Mouse (Mus musculus): ENCODE results near the gene Ankrd50. TPM values are rescaled to one million over a fixed set of nuclear protein-coding genes. Genes with fewer than 3 reads are reported as not detected.

Gene Ankrd50
- polyA plus RNA-seq, 1 experiment from 2014 or later, result 28.1 TPM

DNA sequence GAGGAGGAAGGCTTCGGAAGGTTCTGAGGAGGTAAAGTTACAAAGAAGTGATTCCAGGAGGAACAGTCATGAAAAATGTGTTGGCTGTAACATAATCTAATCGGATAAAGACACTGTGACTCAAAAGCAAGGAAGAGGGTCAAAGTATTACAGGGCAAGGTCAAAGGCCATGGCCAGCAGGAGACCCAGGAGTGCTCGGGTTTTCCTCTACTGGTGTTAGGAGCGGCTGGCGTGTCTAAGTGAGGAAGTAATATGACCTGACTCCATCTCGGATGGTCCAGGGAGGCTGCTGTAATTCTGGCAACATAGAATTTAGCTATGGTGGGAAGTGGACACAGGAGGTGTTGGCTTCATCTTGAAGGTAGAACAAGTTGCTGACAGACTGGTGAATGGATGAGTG, 9.1 kb downstream of the Ankrd50 start:
- no peak overlapping the region for H3K27ac ChIP-seq (ENCODE audit: low read depth, low read length)
- ATAC-seq (ENCODE audit: low FRiP score), result no peak
- no peak for DNase-seq (ENCODE audit: low spot score)
- peaks cover 5% of the 10 kb centered on the region; the same call in 1 of the 2 replicates for H3K4me1 ChIP-seq (replicated peaks; ENCODE audit: control insufficient read depth, insufficient read depth, low read length)
- H3K27me3 ChIP-seq (ENCODE audit: control insufficient read depth, insufficient read depth, low read length), result no peaks in the 10 kb centered on the region
- H3K9me3 ChIP-seq (ENCODE audit: control insufficient read depth, low read length), result no peaks in the 10 kb centered on the region
- no peak overlapping the region for H3K4me2 ChIP-seq (replicated peaks; ENCODE audit: low read depth, low read length)
- WGBS, result 54% methylated on average over 6 of the region's 6 CpGs
- no peak overlapping the region for H3K4me3 ChIP-seq (ENCODE audit: low read depth, low read length)
- no peak overlapping the region for H3K9ac ChIP-seq (ENCODE audit: low read depth, low read length)
- H3K36me3 ChIP-seq (ENCODE audit: control insufficient read depth, insufficient read depth, low read length), result peaks cover 3% of the 10 kb centered on the region; the same call in 1 of the 2 replicates

- ATAC-seq (ENCODE audit: low FRiP score) (no peak), DNase-seq (ENCODE audit: low spot score) (no peak)
- H3K4me1 ChIP-seq (replicated peaks; ENCODE audit: control insufficient read depth, insufficient read depth, low read length), result 0 out of 2 replicates have a peak, but pooled peaks cover 5% of the 10 kb centered on the region
- H3K9me3 ChIP-seq (ENCODE audit: control insufficient read depth, low read length), result no peaks in the 10 kb centered on the region
- H3K4me2 ChIP-seq (replicated peaks; ENCODE audit: low read depth, low read length), result no peak overlapping the region
- 88% methylated on average over 4 of the region's 4 CpGs for WGBS
- no peaks in the 10 kb centered on the region for H3K36me3 ChIP-seq (ENCODE audit: control insufficient read depth, insufficient read depth, low read length)
- H3K4me3 ChIP-seq (ENCODE audit: low read depth, low read length), result no peak overlapping the region
- H3K27me3 ChIP-seq (ENCODE audit: control insufficient read depth, insufficient read depth, low read length), result no peaks in the 10 kb centered on the region
- no peak overlapping the region for H3K9ac ChIP-seq (ENCODE audit: low read depth, low read length)
- no peak overlapping the region for H3K27ac ChIP-seq (ENCODE audit: low read depth, low read length)
These were observed 11.5 kb downstream of the Ankrd50 start for GRCm38 (mm10) chr3:38473138-38473537.

GRCm38 (mm10) chr3:38471516-38471915, 13.1 kb downstream of the Ankrd50 start:
- Histone ChIP-seq H3K27me3 (ENCODE audit: control insufficient read depth, insufficient read depth, low read length) (no peaks in the 10 kb centered on the region), H3K36me3 (ENCODE audit: control insufficient read depth, insufficient read depth, low read length) (no peaks in the 10 kb centered on the region)

GRCm38 (mm10) chr3:38468131-38468530, 16.5 kb downstream of the Ankrd50 start:
- Histone ChIP-seq H3K36me3 (ENCODE audit: control insufficient read depth, insufficient read depth, low read length) (0 out of 2 replicates have a peak, but pooled peaks cover 4% of the 10 kb centered on the region), H3K9me3 (ENCODE audit: control insufficient read depth, low read length) (no peaks in the 10 kb centered on the region), H3K4me3 (ENCODE audit: low read depth, low read length) (no peak overlapping the region), H3K27me3 (ENCODE audit: control insufficient read depth, insufficient read depth, low read length) (no peaks in the 10 kb centered on the region), H3K9ac (ENCODE audit: low read depth, low read length) (no peak overlapping the region), H3K4me1 (replicated peaks; ENCODE audit: control insufficient read depth, insufficient read depth, low read length) (no peaks in the 10 kb centered on the region), H3K4me2 (replicated peaks; ENCODE audit: low read depth, low read length) (no peak overlapping the region), H3K27ac (ENCODE audit: low read depth, low read length) (no peak overlapping the region)
- WGBS, result 90% methylated on average over 8 of the region's 8 CpGs
- DNase-seq (ENCODE audit: low spot score) (no peak), ATAC-seq (ENCODE audit: low FRiP score) (no peak)

More at GRCm38 (mm10) chr3:38471516-38471915, 13.1 kb downstream of the Ankrd50 start:
- Histone ChIP-seq H3K4me2 (replicated peaks; ENCODE audit: low read depth, low read length) (no peak overlapping the region), H3K9me3 (ENCODE audit: control insufficient read depth, low read length) (no peaks in the 10 kb centered on the region), H3K27ac (ENCODE audit: low read depth, low read length) (no peak overlapping the region), H3K9ac (ENCODE audit: low read depth, low read length) (no peak overlapping the region), H3K4me3 (ENCODE audit: low read depth, low read length) (no peak overlapping the region), H3K4me1 (replicated peaks; ENCODE audit: control insufficient read depth, insufficient read depth, low read length) (0 out of 2 replicates have a peak, but pooled peaks cover 5% of the 10 kb centered on the region)
- ATAC-seq (ENCODE audit: low FRiP score) (no peak), DNase-seq (ENCODE audit: low spot score) (no peak)

DNA sequence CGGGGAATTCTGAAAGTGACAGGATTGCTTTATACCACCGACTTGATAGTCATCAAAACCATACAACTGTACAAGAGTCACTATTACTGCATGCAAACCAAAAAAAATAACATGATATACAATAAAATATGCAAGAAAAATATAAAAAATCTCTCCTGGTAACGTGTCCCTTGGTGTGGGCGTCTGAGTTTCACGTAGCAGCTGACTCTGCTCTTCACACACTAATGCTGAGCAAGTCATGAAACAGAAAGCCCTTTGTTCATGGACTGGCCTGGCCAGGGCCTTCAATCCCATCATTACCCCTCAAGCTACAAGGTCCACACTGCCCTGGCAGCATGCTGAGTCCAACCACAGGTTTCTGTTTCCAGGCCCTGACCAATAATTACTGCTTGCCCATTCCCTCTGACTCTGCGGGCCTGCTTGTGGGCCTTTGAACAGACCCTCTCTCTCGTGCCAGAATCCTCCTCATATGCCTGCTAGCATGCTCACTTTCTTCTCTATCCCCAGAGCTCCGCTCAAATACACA, 17.7 kb downstream of the Ankrd50 start:
- no peaks in the 10 kb centered on the region for H3K27me3 ChIP-seq (ENCODE audit: control insufficient read depth, insufficient read depth, low read length)
- peaks cover 11% of the 10 kb centered on the region; the same call in 1 of the 2 replicates for H3K36me3 ChIP-seq (ENCODE audit: control insufficient read depth, insufficient read depth, low read length)
- no peaks in the 10 kb centered on the region for H3K4me1 ChIP-seq (replicated peaks; ENCODE audit: control insufficient read depth, insufficient read depth, low read length)
- no peak overlapping the region for H3K4me3 ChIP-seq (ENCODE audit: low read depth, low read length)
- H3K9me3 ChIP-seq (ENCODE audit: control insufficient read depth, low read length), result no peaks in the 10 kb centered on the region
- ATAC-seq (ENCODE audit: low FRiP score), result no peak
- DNase-seq (ENCODE audit: low spot score), result no peak
- H3K27ac ChIP-seq (ENCODE audit: low read depth, low read length), result no peak overlapping the region
- H3K9ac ChIP-seq (ENCODE audit: low read depth, low read length), result no peak overlapping the region
- 87% methylated on average over 8 of the region's 8 CpGs for WGBS
- no peak overlapping the region for H3K4me2 ChIP-seq (replicated peaks; ENCODE audit: low read depth, low read length)

DNA sequence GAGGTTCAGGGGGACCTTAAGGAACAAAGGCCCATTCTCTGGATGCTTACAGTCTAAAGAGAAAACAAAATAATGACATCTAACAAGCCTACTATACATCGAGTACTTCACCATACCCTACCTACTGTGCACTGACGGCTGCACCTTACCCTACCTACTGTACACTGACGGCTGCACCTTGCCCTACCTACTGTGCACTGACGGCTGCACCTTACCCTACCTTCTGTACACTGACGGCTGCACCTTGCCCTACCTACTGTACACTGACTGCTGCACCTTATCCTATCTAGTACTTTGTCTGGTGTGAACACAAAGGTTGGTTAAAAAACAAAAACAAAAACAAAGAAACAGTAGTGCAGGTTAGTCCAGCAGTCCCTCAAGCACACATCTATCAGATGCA, 18.5 kb downstream of the Ankrd50 start:
- 96% methylated on average over 5 of the region's 5 CpGs for WGBS
- H3K4me3 ChIP-seq (ENCODE audit: low read depth, low read length), result no peak overlapping the region
- DNase-seq (ENCODE audit: low spot score) (no peak), ATAC-seq (ENCODE audit: low FRiP score) (no peak)
- H3K9ac ChIP-seq (ENCODE audit: low read depth, low read length), result no peak overlapping the region
- H3K36me3 ChIP-seq (ENCODE audit: control insufficient read depth, insufficient read depth, low read length), result peaks cover 11% of the 10 kb centered on the region; the same call in 1 of the 2 replicates
- H3K4me1 ChIP-seq (replicated peaks; ENCODE audit: control insufficient read depth, insufficient read depth, low read length), result no peaks in the 10 kb centered on the region
- no peak overlapping the region for H3K27ac ChIP-seq (ENCODE audit: low read depth, low read length)
- no peaks in the 10 kb centered on the region for H3K27me3 ChIP-seq (ENCODE audit: control insufficient read depth, insufficient read depth, low read length)
- no peak overlapping the region for H3K4me2 ChIP-seq (replicated peaks; ENCODE audit: low read depth, low read length)
- no peaks in the 10 kb centered on the region for H3K9me3 ChIP-seq (ENCODE audit: control insufficient read depth, low read length)

- no peak for DNase-seq (ENCODE audit: low spot score)
These were observed 21.5 kb downstream of the Ankrd50 start for GRCm38 (mm10) chr3:38463149-38463548.

DNA sequence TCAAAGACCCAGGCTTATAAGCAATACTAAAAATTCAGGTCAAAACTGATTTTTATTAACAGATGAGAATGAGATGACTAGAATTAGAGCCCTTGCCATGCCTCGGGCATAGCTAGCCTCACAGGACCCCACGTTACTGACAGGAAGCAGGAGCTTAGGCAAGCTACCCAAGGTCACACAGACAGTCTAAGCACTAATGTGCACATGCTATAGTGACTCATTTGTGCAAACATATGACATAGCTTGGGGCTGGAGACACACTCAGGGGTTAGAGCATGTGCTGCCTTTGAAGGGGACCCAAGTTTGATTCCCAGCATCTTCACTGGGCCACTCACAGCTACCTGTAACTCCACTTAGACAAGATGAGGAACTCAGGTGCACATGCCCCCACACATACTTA, 22.9 kb downstream of the Ankrd50 start:
- no peaks in the 10 kb centered on the region for H3K9me3 ChIP-seq (ENCODE audit: control insufficient read depth, low read length)
- H3K4me3 ChIP-seq (ENCODE audit: low read depth, low read length), result no peak overlapping the region
- H3K27me3 ChIP-seq (ENCODE audit: control insufficient read depth, insufficient read depth, low read length), result no peaks in the 10 kb centered on the region
- no peaks in the 10 kb centered on the region for H3K4me1 ChIP-seq (replicated peaks; ENCODE audit: control insufficient read depth, insufficient read depth, low read length)
- no peak for DNase-seq (ENCODE audit: low spot score)
- ATAC-seq (ENCODE audit: low FRiP score), result no peak
- WGBS, result 92% methylated on average over 2 of the region's 2 CpGs
- H3K36me3 ChIP-seq (ENCODE audit: control insufficient read depth, insufficient read depth, low read length), result peaks cover 13% of the 10 kb centered on the region
- no peak overlapping the region for H3K27ac ChIP-seq (ENCODE audit: low read depth, low read length)
- H3K4me2 ChIP-seq (replicated peaks; ENCODE audit: low read depth, low read length), result no peak overlapping the region
- no peak overlapping the region for H3K9ac ChIP-seq (ENCODE audit: low read depth, low read length)

More at GRCm38 (mm10) chr3:38463149-38463548, 21.5 kb downstream of the Ankrd50 start:
- no peaks in the 10 kb centered on the region for H3K4me1 ChIP-seq (replicated peaks; ENCODE audit: control insufficient read depth, insufficient read depth, low read length)
- WGBS, result 98% methylated on average over 2 of the region's 2 CpGs
- H3K9ac ChIP-seq (ENCODE audit: low read depth, low read length), result no peak overlapping the region
- H3K27me3 ChIP-seq (ENCODE audit: control insufficient read depth, insufficient read depth, low read length), result no peaks in the 10 kb centered on the region
- no peak overlapping the region for H3K4me2 ChIP-seq (replicated peaks; ENCODE audit: low read depth, low read length)
- ATAC-seq (ENCODE audit: low FRiP score), result no peak
- H3K36me3 ChIP-seq (ENCODE audit: control insufficient read depth, insufficient read depth, low read length), result peaks cover 11% of the 10 kb centered on the region; the same call in 1 of the 2 replicates
- no peak overlapping the region for H3K27ac ChIP-seq (ENCODE audit: low read depth, low read length)
- H3K4me3 ChIP-seq (ENCODE audit: low read depth, low read length), result no peak overlapping the region
- no peaks in the 10 kb centered on the region for H3K9me3 ChIP-seq (ENCODE audit: control insufficient read depth, low read length)

- Histone ChIP-seq H3K27ac (ENCODE audit: low read depth, low read length) (no peak overlapping the region), H3K4me3 (ENCODE audit: low read depth, low read length) (no peak overlapping the region), H3K36me3 (ENCODE audit: control insufficient read depth, insufficient read depth, low read length) (peaks cover 26% of the 10 kb centered on the region), H3K9ac (ENCODE audit: low read depth, low read length) (no peak overlapping the region), H3K4me2 (replicated peaks; ENCODE audit: low read depth, low read length) (no peak overlapping the region), H3K9me3 (ENCODE audit: control insufficient read depth, low read length) (no peaks in the 10 kb centered on the region), H3K4me1 (replicated peaks; ENCODE audit: control insufficient read depth, insufficient read depth, low read length) (no peaks in the 10 kb centered on the region), H3K27me3 (ENCODE audit: control insufficient read depth, insufficient read depth, low read length) (no peaks in the 10 kb centered on the region)
- WGBS, result 88% methylated on average over 4 of the region's 4 CpGs
- no peak for DNase-seq (ENCODE audit: low spot score)
- ATAC-seq (ENCODE audit: low FRiP score), result no peak
These were observed 24.4 kb downstream of the Ankrd50 start for GRCm38 (mm10) chr3:38460250-38460624.

Measured in hindbrain, embryonic 11.5 days (tissue).